Comparison of ENCODE assay signal across 21 mouse cellular contexts in genomic region chr17:44254698-44255097, GRCm38 (mm10).
DNase-seq lines count a peak whose midpoint lies in the region; ATAC-seq and TF ChIP-seq lines count a peak whose summit lies in the region.
"Had no signal": no experiment of that assay in that cellular context is flagged by ENCODE, and none has a peak within 500 bp of the region (broad histone marks: within the 10 kb centered on the region; RNA-seq: fewer than 3 reads in every experiment).

No protein-coding gene starts in this region.

- peak overlapping the region; percentile 32 for H3K4me2 ChIP-seq in kidney, embryonic 16.5 days (replicated peaks; ENCODE audit: low read depth, low read length)
- H3K4me2 ChIP-seq in embryonic facial prominence, embryonic 13.5 days: peak overlapping the region; percentile 44
- no peak overlapping the region for H3K4me2 ChIP-seq in hindbrain, embryonic 11.5 days (replicated peaks; ENCODE audit: low read depth, low read length)
- H3K4me2 ChIP-seq: heart, embryonic 11.5 days; heart, embryonic 15.5 days; hindbrain, embryonic 12.5 days had no signal

- H3K27me3 ChIP-seq in kidney, embryonic 16.5 days (ENCODE audit: insufficient read depth, low read length): peaks cover 8% of the 10 kb centered on the region
- peaks cover 9% of the 10 kb centered on the region for H3K27me3 ChIP-seq in embryonic facial prominence, embryonic 13.5 days
- H3K27me3 ChIP-seq in hindbrain, embryonic 11.5 days (ENCODE audit: control insufficient read depth, insufficient read depth, low read length): no peaks in the 10 kb centered on the region

- ATAC-seq in kidney, embryonic 16.5 days (ENCODE audit: low FRiP score, low TSS enrichment): 0 out of 2 replicates have a peak, but pooled peaks have one; percentile 18
- ATAC-seq in embryonic facial prominence, embryonic 13.5 days (ENCODE audit: insufficient number of reproducible peaks, insufficient read depth, low FRiP score, low TSS enrichment, low read depth): no peak
- ATAC-seq in hindbrain, embryonic 11.5 days (ENCODE audit: low FRiP score): no peak
- ATAC-seq: forebrain, embryonic 16.5 days; hindbrain, embryonic 16.5 days; inflammation-experienced regulatory T-cells, adult 6 months; intestine, postnatal 0 days had no signal

- intact Hi-C loops in gastrocnemius, adult 2 months (cut with DNase I): loop anchor here (5.0 kb wide), 2 partner anchors 67 to 177 kb away; partner anchors contain the start of genes Clic5 and Enpp5

- H3K9me3 ChIP-seq in kidney, embryonic 16.5 days (ENCODE audit: low read length): peaks cover 4% of the 10 kb centered on the region
- no peaks in the 10 kb centered on the region for H3K9me3 ChIP-seq in embryonic facial prominence, embryonic 13.5 days
- no peaks in the 10 kb centered on the region for H3K9me3 ChIP-seq in hindbrain, embryonic 11.5 days (ENCODE audit: control insufficient read depth, low read length)
- H3K9me3 ChIP-seq: heart, embryonic 15.5 days; hindbrain, embryonic 12.5 days had no signal

- H3K27ac ChIP-seq in gastrocnemius, adult 2 months: peak overlapping the region; percentile 69
- H3K27ac ChIP-seq in kidney, embryonic 16.5 days (ENCODE audit: low read length): no peak overlapping the region
- peak overlapping the region; percentile 57 for H3K27ac ChIP-seq in brown adipose tissue, adult 24 weeks (replicated peaks; ENCODE audit: low read depth, low read length)
- peak overlapping the region; percentile 82 for H3K27ac ChIP-seq in embryonic facial prominence, embryonic 13.5 days
- H3K27ac ChIP-seq in hindbrain, embryonic 11.5 days (ENCODE audit: low read depth, low read length): no peak overlapping the region
- H3K27ac ChIP-seq: heart, embryonic 15.5 days; hindbrain, embryonic 12.5 days had no signal

- H3K9ac ChIP-seq in kidney, embryonic 16.5 days (replicated peaks; ENCODE audit: low read length): no peak overlapping the region
- H3K9ac ChIP-seq in embryonic facial prominence, embryonic 13.5 days: no peak overlapping the region
- H3K9ac ChIP-seq in hindbrain, embryonic 11.5 days (ENCODE audit: low read depth, low read length): no peak overlapping the region
- H3K9ac ChIP-seq: heart, embryonic 15.5 days; hindbrain, embryonic 12.5 days had no signal

- H3K4me3 ChIP-seq in gastrocnemius, adult 2 months: no peak overlapping the region; the same call in 1 of the 2 replicates
- H3K4me3 ChIP-seq in kidney, embryonic 16.5 days (ENCODE audit: low read length): no peak overlapping the region
- H3K4me3 ChIP-seq in brown adipose tissue, adult 24 weeks (ENCODE audit: insufficient read depth, low read depth, low read length): no peak overlapping the region
- H3K4me3 ChIP-seq in embryonic facial prominence, embryonic 13.5 days: no peak overlapping the region
- H3K4me3 ChIP-seq in hindbrain, embryonic 11.5 days (ENCODE audit: low read depth, low read length): no peak overlapping the region
- H3K4me3 ChIP-seq: heart, embryonic 15.5 days; hindbrain, embryonic 12.5 days had no signal

- no peak for TF ChIP-seq CTCF in gastrocnemius, adult 2 months (IDR thresholded peaks at IDR 0.05)

- 38% methylated on average over 8 of the region's 8 CpGs for WGBS in kidney, embryonic 16.5 days
- 17% methylated on average over 8 of the region's 8 CpGs for WGBS in embryonic facial prominence, embryonic 13.5 days
- WGBS in hindbrain, embryonic 11.5 days: 59% methylated on average over 8 of the region's 8 CpGs

- no peak for DNase-seq in gastrocnemius, adult 2 months
- no peak for DNase-seq in gastrocnemius, adult 8-10 months (ENCODE audit: low spot score in 2 of 2)
- DNase-seq in kidney, adult 8-10 months: no peak
- DNase-seq in right cerebral cortex, postnatal 36 days (ENCODE audit: low spot score in 2 of 2): no peak
- no peak for DNase-seq in hindbrain, embryonic 11.5 days (ENCODE audit: low spot score)
- DNase-seq: adrenal gland, postnatal 10 days; cerebellum, adult 11-12 months; cerebellum, adult 9-10 months; gastrocnemius, postnatal 36 days; heart, postnatal 14 days had no signal

- H3K4me1 ChIP-seq in kidney, embryonic 16.5 days (ENCODE audit: insufficient read depth, low read length): peaks cover 16% of the 10 kb centered on the region
- peaks cover 8% of the 10 kb centered on the region; the same call in 1 of the 2 replicates for H3K4me1 ChIP-seq in brown adipose tissue, adult 24 weeks (ENCODE audit: control insufficient read depth, insufficient read depth, insufficient read length, low read length)
- peaks cover 36% of the 10 kb centered on the region for H3K4me1 ChIP-seq in embryonic facial prominence, embryonic 13.5 days
- no peaks in the 10 kb centered on the region for H3K4me1 ChIP-seq in hindbrain, embryonic 11.5 days (replicated peaks; ENCODE audit: control insufficient read depth, insufficient read depth, low read length)

- H3K36me3 ChIP-seq in kidney, embryonic 16.5 days (ENCODE audit: insufficient read depth, low read length): no peaks in the 10 kb centered on the region
- H3K36me3 ChIP-seq in embryonic facial prominence, embryonic 13.5 days: no peaks in the 10 kb centered on the region
- no peaks in the 10 kb centered on the region for H3K36me3 ChIP-seq in hindbrain, embryonic 11.5 days (ENCODE audit: control insufficient read depth, insufficient read depth, low read length)
- H3K36me3 ChIP-seq: G1E; hindbrain, embryonic 12.5 days had no signal

Comparison
In these comparisons a context has a peak if more than half of its experiments do, and no peak if none do; other contexts are left out.
1. H3K27ac ChIP-seq: peak in gastrocnemius, adult 2 months (single experiment), brown adipose tissue, adult 24 weeks (single experiment) and embryonic facial prominence, embryonic 13.5 days (single experiment); none in kidney, embryonic 16.5 days (single experiment) and hindbrain, embryonic 11.5 days (single experiment).